Mouse (Mus musculus) liver, adult 2 months (tissue): ENCODE results near the gene Bet1l. TPM values are rescaled to one million over a fixed set of nuclear protein-coding genes. Genes with fewer than 3 reads are reported as not detected.

Experiments used
- DNase-seq: peaks from one replicate; pipeline ENCODE4 v3.0.0-alpha.2; 2011; ENCODE audit warnings: low read depth, low spot score; ENCODE audit errors: extremely low read depth
- H3K27ac ChIP-seq: fragments of 200-500 bp; replicated peaks from 2 replicates; pipeline ENCODE4 v1.5.1; 2012; ENCODE audit warnings: low read depth, mild to moderate bottlenecking, control low read depth, inconsistent platforms, low read length; ENCODE audit not compliant: insufficient read depth
- H3K27me3 ChIP-seq: fragments of 200-500 bp; 2 replicates; pipeline ENCODE4 v1.6.1; 2012; ENCODE audit warnings: mild to moderate bottlenecking, moderate library complexity, low read length, inconsistent platforms; ENCODE audit not compliant: control insufficient read depth, insufficient read depth
- H3K36me3 ChIP-seq: fragments of 200-500 bp; 2 replicates; pipeline ENCODE4 v1.6.1; 2012; ENCODE audit warnings: low read length, inconsistent platforms; ENCODE audit not compliant: control insufficient read depth, insufficient read depth
- H3K4me1 ChIP-seq: fragments of 200-500 bp; 2 replicates; pipeline ENCODE4 v1.6.1; 2011; ENCODE audit warnings: low read length; ENCODE audit not compliant: control insufficient read depth, insufficient read depth
- H3K4me3 ChIP-seq: fragments of 200-500 bp; 2 replicates; pipeline ENCODE4 v1.5.1; 2011; ENCODE audit warnings: low read depth, mild to moderate bottlenecking, control low read depth, low read length, moderate library complexity; ENCODE audit not compliant: insufficient read depth
- H3K79me2 ChIP-seq: fragments of 200-500 bp; 2 replicates; pipeline ENCODE4 v1.6.1; 2012; ENCODE audit warnings: inconsistent platforms, mild to moderate bottlenecking, low read length, moderate library complexity; ENCODE audit not compliant: control insufficient read depth, insufficient read depth
- H3K9ac ChIP-seq: fragments of 200-500 bp; 2 replicates; pipeline ENCODE4 v1.6.1; 2012; ENCODE audit warnings: low read depth, mild to moderate bottlenecking, control low read depth, inconsistent platforms, low read length
- CTCF ChIP-seq: fragments of 200-500 bp; IDR thresholded peaks from 2 replicates; pipeline ENCODE4 v1.5.1; 2011; ENCODE audit warnings: low read depth, low read length, control low read depth
- POLR2A ChIP-seq: fragments of 200-500 bp; IDR thresholded peaks from 2 replicates; pipeline ENCODE4 v1.6.1; 2011; ENCODE audit warnings: low read length, control low read depth; ENCODE audit not compliant: insufficient read depth; ENCODE audit errors: extremely low read depth
- WGBS: fragments of 180-500 bp; shearing (Covaris S2); methylation state at CpG from one replicate; pipeline ENCODE4 v1.1.7; 2018; 5-methylcytosine and 5-hydroxymethylcytosine counted together
- polyA plus RNA-seq: library from polyadenylated mRNA; depleted of rRNA; stranded (reverse); fragments of >200 nt; gene quantifications from 2 replicates; pipeline ENCODE4 v1.2.3, GENCODE M21; 2012
- total RNA-seq: library from RNA; depleted of rRNA; stranded (reverse); fragments of >200 nt; gene quantifications from 2 replicates; pipeline ENCODE4 v1.2.3, GENCODE M21; 2014

The Bet1l gene
- total and polyA plus RNA-seq, 2 experiments, result 15.0 to 29.2 TPM

DNA sequence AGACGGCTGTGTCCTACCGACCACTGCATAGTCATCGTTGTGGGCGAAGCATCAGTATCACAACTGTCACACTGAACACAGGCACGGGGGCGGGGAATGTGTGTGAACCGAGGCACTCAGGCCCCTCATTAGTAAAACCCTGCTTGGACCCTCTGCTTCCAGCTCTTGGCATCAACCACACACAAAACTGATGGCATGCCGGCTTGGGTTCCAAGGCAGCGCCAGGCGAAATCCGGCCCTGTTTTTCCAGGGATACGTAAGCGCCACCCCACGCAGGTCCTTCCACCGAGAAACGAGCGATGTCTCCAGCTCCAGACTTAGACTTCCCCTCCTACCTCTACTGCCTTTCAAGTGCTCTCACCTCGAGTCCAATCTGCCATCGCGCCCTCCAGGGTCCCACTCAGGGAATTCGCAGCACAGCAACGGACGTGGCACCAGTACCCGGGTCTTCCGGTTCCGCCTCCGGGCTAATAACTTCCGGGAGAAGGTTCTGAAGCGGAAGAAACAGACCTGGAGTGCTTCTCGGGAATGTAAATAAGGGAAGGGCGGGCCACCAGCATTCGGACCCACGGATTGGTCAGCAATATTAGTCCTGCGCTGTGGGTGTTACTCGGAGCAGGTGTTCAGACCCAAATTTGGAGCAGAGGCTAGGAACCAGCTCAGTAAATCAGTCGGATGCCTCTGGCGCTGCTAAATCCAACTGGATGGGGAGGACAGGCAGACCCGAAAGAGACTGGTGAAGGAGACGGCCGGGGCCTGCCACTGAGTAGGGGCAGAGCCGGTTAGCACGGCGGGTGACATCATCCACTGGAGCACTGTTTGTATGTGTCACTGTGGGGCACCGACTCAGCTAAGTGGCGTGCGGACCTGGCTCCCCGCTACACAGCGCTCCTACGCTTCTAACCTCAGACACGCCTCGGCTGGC lies 1.3 kb downstream of the Bet1l start, which contains the start of gene Gm45785:
Gene Gm45785, minus strand, starts transcription at position 472 of the 925 bp plus-strand sequence.
- Histone ChIP-seq H3K27ac (peak within 1 kb of the TSS; percentile 97), H3K27me3 (no peaks in the 10 kb centered on the region), H3K9ac (peak within 1 kb of the TSS; percentile 91), H3K79me2 (peaks cover 30% of the 10 kb centered on the region), H3K36me3 (peaks cover 8% of the 10 kb centered on the region; the same call in 1 of the 2 replicates), H3K4me1 (peaks cover 43% of the 10 kb centered on the region), H3K4me3 (peak within 1 kb of the TSS; percentile 92)
- under 1% methylated on average over 51 of the region's 51 CpGs for WGBS
- DNase-seq, result peak; percentile 98
- TF ChIP-seq CTCF (no peak), POLR2A (peak; percentile 57)

DNA sequence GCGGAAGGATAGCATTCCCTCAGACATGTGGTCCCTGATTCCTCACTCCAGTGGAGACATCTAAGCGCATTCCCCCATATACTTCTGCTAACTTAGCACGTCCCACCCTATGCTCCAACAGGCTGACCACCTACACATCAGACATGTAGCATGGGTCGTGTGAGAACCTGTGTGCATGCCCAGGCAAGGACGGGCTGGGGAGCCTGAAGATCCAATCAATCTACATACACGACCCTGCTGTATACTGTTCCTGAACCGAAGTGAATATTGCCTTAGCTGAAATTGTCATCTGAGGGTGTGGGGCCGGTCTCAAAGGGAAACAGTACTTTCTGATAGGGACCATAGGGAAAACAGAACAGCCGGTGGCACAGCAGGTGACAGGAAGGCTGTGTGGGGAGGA lies 2.2 kb downstream of the Bet1l start:
- H3K27me3 ChIP-seq, result no peaks in the 10 kb centered on the region
- peak overlapping the region; percentile 83 for H3K4me3 ChIP-seq
- peaks cover 51% of the 10 kb centered on the region for H3K4me1 ChIP-seq
- H3K36me3 ChIP-seq, result peaks cover 8% of the 10 kb centered on the region; the same call in 1 of the 2 replicates
- no peak for DNase-seq
- H3K79me2 ChIP-seq, result peaks cover 30% of the 10 kb centered on the region
- TF ChIP-seq POLR2A (no peak), CTCF (no peak)
- H3K9ac ChIP-seq, result peak overlapping the region; percentile 88
- 44% methylated on average over 9 of the region's 9 CpGs for WGBS
- peak overlapping the region; percentile 87 for H3K27ac ChIP-seq

DNA sequence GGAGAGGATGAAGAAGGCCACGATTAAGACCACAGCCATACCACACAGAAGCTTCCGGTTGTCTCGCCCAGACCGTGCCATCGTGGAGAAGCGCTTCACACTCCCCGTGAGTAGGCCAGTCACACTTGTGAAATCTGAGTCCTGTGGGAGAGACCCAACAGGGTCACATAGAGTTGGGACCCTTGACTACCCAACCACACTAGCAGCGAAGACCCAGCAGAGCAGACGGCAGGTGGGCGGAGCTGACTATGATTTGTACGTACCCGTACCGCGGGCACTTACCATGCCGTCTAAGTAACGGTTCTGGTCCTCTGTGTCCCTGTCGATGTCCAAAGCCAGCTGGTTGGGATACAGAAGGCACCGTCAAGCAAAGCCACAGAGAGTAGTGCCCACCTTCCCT lies 2.9 kb downstream of the Bet1l start:
- Histone ChIP-seq H3K36me3 (peaks cover 8% of the 10 kb centered on the region; the same call in 1 of the 2 replicates), H3K27me3 (no peaks in the 10 kb centered on the region), H3K79me2 (peaks cover 30% of the 10 kb centered on the region), H3K9ac (no peak overlapping the region), H3K4me1 (peaks cover 51% of the 10 kb centered on the region), H3K4me3 (no peak overlapping the region), H3K27ac (peak overlapping the region; percentile 89; the same call in 1 of the 2 replicates)
- TF ChIP-seq CTCF (no peak), POLR2A (no peak)
- 92% methylated on average over 18 of the region's 18 CpGs for WGBS
- no peak for DNase-seq

DNA sequence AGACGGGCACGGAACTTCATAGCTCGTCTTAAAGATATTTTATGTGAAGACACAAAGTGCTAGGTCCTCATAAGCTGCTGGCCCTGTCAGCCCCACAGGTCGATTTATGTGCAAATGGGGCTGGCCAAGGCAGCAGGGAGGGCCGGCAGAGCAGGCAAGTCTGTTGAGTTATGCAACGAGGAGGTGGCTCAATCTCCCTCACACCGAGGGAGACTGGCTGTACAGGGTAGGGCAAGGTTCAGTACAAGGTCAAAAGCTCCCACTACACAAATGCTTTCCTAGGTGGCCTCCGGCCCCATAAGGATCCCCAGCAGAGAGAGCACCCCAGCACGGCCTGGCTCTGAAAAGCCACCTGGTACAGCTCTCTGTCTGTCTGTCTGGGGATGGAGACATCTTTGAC lies 4.0 kb downstream of the Bet1l start:
- TF ChIP-seq CTCF, result no peak
- TF ChIP-seq POLR2A, result 0 out of 2 replicates have a peak, but pooled peaks have one; percentile 6
- Histone ChIP-seq H3K4me1 (peaks cover 51% of the 10 kb centered on the region), H3K36me3 (peaks cover 8% of the 10 kb centered on the region; the same call in 1 of the 2 replicates), H3K27ac (peak overlapping the region; percentile 89), H3K9ac (peak overlapping the region; percentile 57), H3K4me3 (no peak overlapping the region), H3K79me2 (peaks cover 30% of the 10 kb centered on the region), H3K27me3 (no peaks in the 10 kb centered on the region)
- peak; percentile 91 for DNase-seq
- 31% methylated on average over 9 of the region's 9 CpGs for WGBS

DNA sequence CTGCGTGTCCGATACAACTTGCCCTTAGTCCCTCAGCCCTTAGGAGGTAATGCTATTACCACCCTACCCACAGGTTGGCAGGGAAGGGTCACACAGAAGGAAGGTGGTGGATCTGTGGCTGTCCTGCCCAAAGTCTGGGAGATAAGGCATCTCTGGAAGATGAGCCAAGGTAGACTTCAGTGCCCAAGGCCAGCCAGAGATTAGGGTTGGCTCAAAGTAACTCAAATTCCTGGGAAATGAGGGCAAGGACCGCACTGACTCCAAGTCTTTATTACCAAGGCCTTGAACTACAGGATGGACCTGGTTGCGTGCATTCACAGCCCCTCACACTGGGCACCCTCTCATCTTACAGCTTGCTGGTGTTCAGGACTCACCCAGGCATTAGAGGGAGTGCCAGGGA lies 5.5 kb downstream of the Bet1l start:
- DNase-seq, result peak; percentile 60
- no peak overlapping the region for H3K4me3 ChIP-seq
- no peak for TF ChIP-seq CTCF
- H3K27me3 ChIP-seq, result no peaks in the 10 kb centered on the region
- WGBS, result 75% methylated on average over 4 of the region's 4 CpGs
- H3K79me2 ChIP-seq, result peaks cover 26% of the 10 kb centered on the region
- H3K36me3 ChIP-seq, result peaks cover 8% of the 10 kb centered on the region; the same call in 1 of the 2 replicates
- H3K9ac ChIP-seq, result no peak overlapping the region
- 0 out of 2 replicates have a peak overlapping the region, but pooled peaks have one; percentile 10 for H3K27ac ChIP-seq
- peaks cover 48% of the 10 kb centered on the region for H3K4me1 ChIP-seq

DNA sequence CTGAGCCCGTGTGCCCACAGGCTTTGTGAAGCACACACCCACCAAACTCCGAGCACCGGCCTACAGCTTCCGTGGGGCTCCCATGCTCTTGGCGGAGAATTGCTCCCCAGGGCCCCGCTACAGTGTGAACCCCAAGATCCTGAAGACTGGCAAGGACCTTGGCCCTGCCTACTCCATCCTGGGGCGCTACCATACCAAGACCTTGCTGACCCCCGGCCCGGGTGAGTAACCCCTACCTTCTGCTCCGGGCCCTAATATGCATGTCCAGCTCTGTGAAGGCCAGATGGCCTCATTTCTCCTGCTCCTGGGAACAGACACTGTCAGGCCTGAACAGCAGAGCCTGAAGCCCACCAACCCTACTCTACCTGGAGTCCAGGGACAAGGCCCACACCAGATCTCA lies 8.8 kb downstream of the Bet1l start:
- no peak for DNase-seq
- peaks cover 3% of the 10 kb centered on the region; the same call in 1 of the 2 replicates for H3K36me3 ChIP-seq
- no peak for TF ChIP-seq POLR2A
- no peak for TF ChIP-seq CTCF
- no peaks in the 10 kb centered on the region for H3K27me3 ChIP-seq
- H3K4me3 ChIP-seq, result no peak overlapping the region
- H3K27ac ChIP-seq, result no peak overlapping the region
- H3K9ac ChIP-seq, result no peak overlapping the region
- H3K79me2 ChIP-seq, result peaks cover 8% of the 10 kb centered on the region; the same call in 1 of the 2 replicates
- 97% methylated on average over 10 of the region's 10 CpGs for WGBS
- H3K4me1 ChIP-seq, result peaks cover 31% of the 10 kb centered on the region
